Mouse (Mus musculus): Measurements from ENCODE around the gene A4galt. TPM values are rescaled to one million over a fixed set of nuclear protein-coding genes. Genes with fewer than 3 reads are reported as not detected.

Gene A4galt
- total and polyA plus RNA-seq, 2 experiments from 2014 or later: 6.7 to 14.8 TPM

GRCm38 (mm10) chr15:83193413-83193812 is 58.2 kb downstream of the A4galt start:
- 94% methylated on average over 4 of the region's 4 CpGs for WGBS
- no peak overlapping the region for H3K27ac ChIP-seq
- no peak for DNase-seq (ENCODE audit: low spot score)
- no peaks in the 10 kb centered on the region for H3K9me3 ChIP-seq (ENCODE audit: low read length)
- no peak overlapping the region for H3K4me3 ChIP-seq (ENCODE audit: low read length)
- no peak overlapping the region for H3K4me2 ChIP-seq (ENCODE audit: low read depth, low read length)
- no peaks in the 10 kb centered on the region for H3K27me3 ChIP-seq (ENCODE audit: insufficient read depth, low read length)
- no peaks in the 10 kb centered on the region for H3K4me1 ChIP-seq (ENCODE audit: insufficient read depth, low read length)
- no peak for ATAC-seq
- no peaks in the 10 kb centered on the region for H3K36me3 ChIP-seq (ENCODE audit: insufficient read depth, low read length)
- H3K9ac ChIP-seq (replicated peaks; ENCODE audit: low read length): no peak overlapping the region
- no peak for TF ChIP-seq CTCF (IDR thresholded peaks at IDR 0.05; ENCODE audit: low read depth)

DNA sequence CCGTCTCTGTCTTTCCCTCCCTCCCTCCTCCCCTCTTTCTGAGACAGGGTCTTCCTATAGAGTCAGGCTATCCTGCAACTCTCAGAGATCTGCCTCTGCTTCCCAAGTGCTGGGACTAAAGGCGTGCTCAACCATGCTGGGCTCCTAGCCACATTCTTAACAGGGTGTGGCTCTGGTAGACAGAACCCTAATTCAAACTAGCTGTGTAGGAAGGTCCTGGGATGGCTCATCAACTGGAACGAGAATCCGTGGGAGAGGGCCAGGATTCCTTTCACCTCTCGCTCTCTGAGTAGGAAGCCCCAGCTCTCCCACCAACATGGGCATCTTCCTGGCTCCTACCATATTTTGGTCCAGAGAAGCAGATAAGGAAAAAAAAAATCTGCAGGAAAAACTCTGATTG is 69.2 kb downstream of the A4galt start:
- TF ChIP-seq CTCF (IDR thresholded peaks at IDR 0.05; ENCODE audit: low read depth): no peak
- H3K36me3 ChIP-seq (ENCODE audit: insufficient read depth, low read length): no peaks in the 10 kb centered on the region
- H3K27ac ChIP-seq: no peak overlapping the region
- DNase-seq (ENCODE audit: low spot score): no peak
- no peak overlapping the region for H3K4me3 ChIP-seq (ENCODE audit: low read length)
- H3K9ac ChIP-seq (replicated peaks; ENCODE audit: low read length): no peak overlapping the region
- H3K27me3 ChIP-seq (ENCODE audit: insufficient read depth, low read length): no peaks in the 10 kb centered on the region
- 66% methylated on average over 5 of the region's 5 CpGs for WGBS
- no peak overlapping the region for H3K4me2 ChIP-seq (ENCODE audit: low read depth, low read length)
- H3K4me1 ChIP-seq (ENCODE audit: insufficient read depth, low read length): no peaks in the 10 kb centered on the region
- no peaks in the 10 kb centered on the region for H3K9me3 ChIP-seq (ENCODE audit: low read length)
- no peak for ATAC-seq

DNA sequence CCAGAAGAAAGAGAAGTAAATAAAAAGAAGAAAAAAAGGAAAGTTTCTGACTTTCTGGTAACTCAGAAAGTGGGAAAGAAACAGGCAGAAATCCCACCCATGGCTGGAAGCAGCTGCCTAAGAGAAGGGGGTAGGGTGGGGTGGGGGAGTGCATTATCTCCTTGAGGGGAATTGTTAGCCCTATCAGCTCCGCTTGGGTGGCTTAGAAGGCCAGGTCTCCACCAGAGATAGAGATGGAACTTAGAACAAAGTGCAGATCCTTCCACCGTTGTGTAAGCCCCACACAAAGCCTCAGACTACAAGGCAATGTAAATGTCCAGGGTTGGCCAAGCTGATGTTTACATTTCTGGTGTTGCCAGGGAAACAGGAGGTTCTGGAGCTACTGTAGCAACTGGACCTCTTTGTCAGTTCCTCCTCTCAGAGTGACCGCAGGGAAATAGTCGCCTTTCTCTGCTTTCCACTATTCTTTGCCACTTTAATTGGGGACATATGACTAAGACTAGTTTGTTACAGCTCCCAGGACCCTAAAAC is 69.7 kb downstream of the A4galt start:
- H3K4me3 ChIP-seq (ENCODE audit: low read length): no peak overlapping the region
- no peak for DNase-seq (ENCODE audit: low spot score)
- no peak for TF ChIP-seq CTCF (IDR thresholded peaks at IDR 0.05; ENCODE audit: low read depth)
- WGBS: 39% methylated on average over 4 of the region's 4 CpGs
- H3K9me3 ChIP-seq (ENCODE audit: low read length): no peaks in the 10 kb centered on the region
- ATAC-seq: no peak
- no peak overlapping the region for H3K27ac ChIP-seq
- no peaks in the 10 kb centered on the region for H3K27me3 ChIP-seq (ENCODE audit: insufficient read depth, low read length)
- H3K9ac ChIP-seq (replicated peaks; ENCODE audit: low read length): no peak overlapping the region
- no peaks in the 10 kb centered on the region for H3K36me3 ChIP-seq (ENCODE audit: insufficient read depth, low read length)
- no peak overlapping the region for H3K4me2 ChIP-seq (ENCODE audit: low read depth, low read length)
- H3K4me1 ChIP-seq (ENCODE audit: insufficient read depth, low read length): no peaks in the 10 kb centered on the region

DNA sequence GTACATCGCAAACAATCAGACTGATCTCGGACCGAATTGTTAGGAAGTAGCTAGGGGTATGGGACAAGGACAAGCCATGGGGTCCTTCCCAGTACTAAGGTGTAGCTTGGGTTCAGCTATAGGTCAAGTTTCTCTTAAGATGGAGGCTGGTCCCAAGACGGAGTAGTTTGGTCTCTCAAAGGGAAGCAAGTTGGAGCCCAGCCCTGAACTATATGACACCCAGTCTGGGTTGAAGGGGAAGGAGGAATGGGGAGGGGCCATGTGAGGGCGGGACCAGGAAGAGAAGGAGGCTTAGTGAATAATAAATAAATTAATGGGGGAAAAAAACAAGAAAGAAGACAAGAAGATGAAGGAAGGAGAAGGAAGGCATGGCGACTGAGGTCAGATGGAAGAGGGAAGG is 71.6 kb downstream of the A4galt start:
- Histone ChIP-seq H3K9ac (replicated peaks; ENCODE audit: low read length) (no peak overlapping the region), H3K27ac (no peak overlapping the region), H3K9me3 (ENCODE audit: low read length) (no peaks in the 10 kb centered on the region), H3K27me3 (ENCODE audit: insufficient read depth, low read length) (no peaks in the 10 kb centered on the region), H3K4me2 (ENCODE audit: low read depth, low read length) (no peak overlapping the region), H3K36me3 (ENCODE audit: insufficient read depth, low read length) (no peaks in the 10 kb centered on the region), H3K4me3 (ENCODE audit: low read length) (no peak overlapping the region), H3K4me1 (ENCODE audit: insufficient read depth, low read length) (no peaks in the 10 kb centered on the region)
- no peak for DNase-seq (ENCODE audit: low spot score)
- no peak for TF ChIP-seq CTCF (IDR thresholded peaks at IDR 0.05; ENCODE audit: low read depth)
- 88% methylated on average over 6 of the region's 6 CpGs for WGBS
- ATAC-seq: no peak

Other genes starting within 250 kb of the A4galt start
- 1.7 and 3.3 TPM in 2 replicates for gene Nfam1, start 218.5 kb downstream of the A4galt start, total RNA-seq (2014; rRNA removed)
- gene Nfam1, start 218.5 kb downstream of the A4galt start, polyA plus RNA-seq (2015; fragmentation: Nextera tagmentation; extraction: Ambion mirVana): 1.7 and 1.8 TPM in 2 replicates
- 12.6 and 12.9 TPM in 2 replicates for gene Serhl, start 162.3 kb downstream of the A4galt start, total RNA-seq (2014; rRNA removed)
- gene Serhl, start 162.3 kb downstream of the A4galt start, polyA plus RNA-seq (2015; fragmentation: Nextera tagmentation; extraction: Ambion mirVana): 37.4 and 38.5 TPM in 2 replicates
- gene Rrp7a, start 129.0 kb downstream of the A4galt start, total RNA-seq (2014; rRNA removed): 157 and 207 TPM in 2 replicates
- gene Rrp7a, start 129.0 kb downstream of the A4galt start, polyA plus RNA-seq (2015; fragmentation: Nextera tagmentation; extraction: Ambion mirVana): 69.4 and 74.4 TPM in 2 replicates
- gene Poldip3, start 102.4 kb downstream of the A4galt start, total RNA-seq (2014; rRNA removed): 97.5 and 115 TPM in 2 replicates
- 96.9 and 103 TPM in 2 replicates for gene Poldip3, start 102.4 kb downstream of the A4galt start, polyA plus RNA-seq (2015; fragmentation: Nextera tagmentation; extraction: Ambion mirVana)
- 93.8 and 99.2 TPM in 2 replicates for gene Cyb5r3, start 79.2 kb downstream of the A4galt start, total RNA-seq (2014; rRNA removed)
- gene Cyb5r3, start 79.2 kb downstream of the A4galt start, polyA plus RNA-seq (2015; fragmentation: Nextera tagmentation; extraction: Ambion mirVana): 117 and 136 TPM in 2 replicates
- 49.6 and 59.3 TPM in 2 replicates for gene Arfgap3, start 98.5 kb upstream of the A4galt start, total RNA-seq (2014; rRNA removed)
- gene Arfgap3, start 98.5 kb upstream of the A4galt start, polyA plus RNA-seq (2015; fragmentation: Nextera tagmentation; extraction: Ambion mirVana): 31.0 and 33.4 TPM in 2 replicates
- gene Pacsin2, start 212.8 kb upstream of the A4galt start, total RNA-seq (2014; rRNA removed): 18.7 and 19.5 TPM in 2 replicates
- 19.3 and 20.0 TPM in 2 replicates for gene Pacsin2, start 212.8 kb upstream of the A4galt start, polyA plus RNA-seq (2015; fragmentation: Nextera tagmentation; extraction: Ambion mirVana)

All from hindbrain, postnatal 0 days (tissue).